9 mouse cellular contexts compared by ENCODE assay signal in the genomic region with DNA sequence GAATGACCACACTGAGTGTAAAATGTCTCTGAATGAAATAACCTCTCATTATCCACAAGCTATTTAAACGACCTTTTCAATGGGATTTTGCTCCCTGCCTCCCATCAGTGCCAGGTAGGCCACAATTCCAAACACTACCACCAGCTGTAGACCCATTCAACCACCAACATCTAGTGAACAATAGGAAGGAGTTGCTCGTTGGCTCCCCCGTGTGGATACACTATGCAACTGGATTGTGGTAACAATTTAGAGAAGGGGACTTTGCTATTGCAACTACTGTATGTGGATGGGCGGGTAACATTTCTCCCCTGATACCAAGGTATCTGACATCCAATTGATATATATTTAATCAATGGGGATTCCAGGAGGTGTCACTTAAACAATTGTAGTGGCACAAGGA. TPM values are rescaled to one million over a fixed set of nuclear protein-coding genes. Genes with fewer than 3 reads are reported as not detected.
DNase-seq lines count a peak whose midpoint lies in the region; ATAC-seq and TF ChIP-seq lines count a peak whose summit lies in the region.
"Had no signal": no experiment of that assay in that cellular context is flagged by ENCODE, and none has a peak within 500 bp of the region (broad histone marks: within the 10 kb centered on the region; RNA-seq: fewer than 3 reads in every experiment).

No protein-coding gene starts in this region.

- intact Hi-C loops in heart, adult 2 months (cut with DNase I): no loop called here
- intact Hi-C loops in heart, postnatal 25 days (cut with DNase I): no loop called here

- H3K79me2 ChIP-seq in heart, adult 2 months (replicated peaks; ENCODE audit: control insufficient read depth, insufficient read depth, low read length): no peaks in the 10 kb centered on the region

- no peaks in the 10 kb centered on the region for H3K4me1 ChIP-seq in heart, adult 2 months (ENCODE audit: control insufficient read depth, insufficient read depth, low read length)
- H3K4me1 ChIP-seq: stomach, embryonic 15.5 days had no signal

- TF ChIP-seq EP300 in heart, adult 2 months (IDR thresholded peaks at IDR 0.05; ENCODE audit: insufficient read depth, low read depth, low read length): no peak

- ATAC-seq in erythroblast, adult 5-6 weeks (replicated peaks; ENCODE audit: low FRiP score, poor library complexity, severe bottlenecking): peak; percentile 52; the same call in 1 of the 2 replicates
- peak; percentile 93 for ATAC-seq in megakaryocyte progenitor cell, adult 5-6 weeks (replicated peaks; ENCODE audit: poor library complexity)

- peak; percentile 85 for TF ChIP-seq CTCF in heart, adult 2 months (IDR thresholded peaks at IDR 0.05)
- peak; percentile 91 for TF ChIP-seq CTCF in layer of hippocampus, adult 2 months (conservative IDR thresholded peaks at IDR 0.05)

- WGBS in heart, adult 2 months: 21% methylated on average over 4 of the region's 4 CpGs

- H3K9ac ChIP-seq in heart, adult 2 months (ENCODE audit: low read depth, low read length): no peak overlapping the region
- H3K9ac ChIP-seq: stomach, embryonic 15.5 days had no signal

- no peak overlapping the region for H3K4me3 ChIP-seq in heart, adult 2 months
- no peak overlapping the region for H3K4me3 ChIP-seq in layer of hippocampus, adult 2 months
- H3K4me3 ChIP-seq: stomach, embryonic 15.5 days had no signal

- no peak for TF ChIP-seq POLR2A in heart, adult 2 months (IDR thresholded peaks at IDR 0.05; ENCODE audit: insufficient read depth, low read depth, low read length)

- DNase-seq in heart, adult 2 months: peak; percentile 26 to 41
- DNase-seq in heart, postnatal 25 days (ENCODE audit: low spot score): no peak
- DNase-seq in CD8-positive naive resting alpha-beta T cell, adult 2 months (ENCODE audit: low read depth in 2 of 2, low spot score in 2 of 2): peak; percentile 48 to 60
- peak; percentile 64 for DNase-seq in adrenal gland, postnatal 25 days
- peak; percentile 24 to 72 for DNase-seq in layer of hippocampus, adult 2 months (ENCODE audit: low spot score in 2 of 2)
- peak; percentile 65 for DNase-seq in splenic B cell, adult 2 months (ENCODE audit: low read depth, low spot score)

- no peak overlapping the region for H3K27ac ChIP-seq in heart, adult 2 months
- no peak overlapping the region for H3K27ac ChIP-seq in layer of hippocampus, adult 2 months
- H3K27ac ChIP-seq: stomach, embryonic 15.5 days had no signal

- no peaks in the 10 kb centered on the region; the same call in 1 of the 2 replicates for H3K27me3 ChIP-seq in heart, adult 2 months (ENCODE audit: control insufficient read depth, insufficient read depth, low read length)
- no peaks in the 10 kb centered on the region for H3K27me3 ChIP-seq in splenic B cell, adult 2 months (ENCODE audit: control insufficient read depth, insufficient read depth, low read length, poor library complexity, severe bottlenecking)
- H3K27me3 ChIP-seq: stomach, embryonic 15.5 days had no signal

- H3K36me3 ChIP-seq in heart, adult 2 months (ENCODE audit: control insufficient read depth, insufficient read depth, low read length): no peaks in the 10 kb centered on the region
- H3K36me3 ChIP-seq in splenic B cell, adult 2 months (ENCODE audit: control insufficient read depth, insufficient read depth, low read length, poor library complexity, severe bottlenecking): no peaks in the 10 kb centered on the region
- H3K36me3 ChIP-seq: stomach, embryonic 15.5 days had no signal

RNA-seq across cellular contexts. Expression of gene Sln, which starts 31.2 kb away (rescaled TPM):
- 10 to 100 TPM; 59.7 to 81.4 TPM for total RNA-seq in heart, adult 2 months (2021)
- 412 and 511 TPM in 2 replicates for polyA plus RNA-seq in heart, adult 2 months (2012; rRNA removed)
- total RNA-seq in heart, postnatal 25 days (2021): 10 to 100 TPM; 76.0 to 99.3 TPM
- total RNA-seq in adrenal gland, postnatal 25 days (2021): not detected in 2 replicates
- not detected in 2 replicates for total RNA-seq in erythroblast, adult 5-6 weeks (2015; ENCODE audit: low replicate concordance)
- not detected in 2 replicates for total RNA-seq in erythroblast, adult 5-6 weeks (2017; ENCODE audit: low replicate concordance)
- total RNA-seq in layer of hippocampus, adult 2 months (2021): under 1 TPM; 0.37 to 0.64 TPM
- not detected in 2 replicates for total RNA-seq in megakaryocyte progenitor cell, adult 5-6 weeks (2015)
- total RNA-seq in megakaryocyte progenitor cell, adult 5-6 weeks (2017): not detected in 2 replicates

RNA-seq across cellular contexts. Expression of gene Slc35f2, which starts 47.4 kb away (rescaled TPM):
- under 1 TPM; 0.10 to 0.14 TPM for total RNA-seq in heart, adult 2 months (2021)
- polyA plus RNA-seq in heart, adult 2 months (2012; rRNA removed): 0.23 and 0.26 TPM in 2 replicates
- under 1 TPM in 1 of 2 experiments, not detected in 1; 0.10 TPM for total RNA-seq in heart, postnatal 25 days (2021)
- total RNA-seq in adrenal gland, postnatal 25 days (2021): 1.0 TPM in 1 of 2 replicates, not detected in the other
- not detected in 2 replicates for total RNA-seq in erythroblast, adult 5-6 weeks (2015; ENCODE audit: low replicate concordance)
- total RNA-seq in erythroblast, adult 5-6 weeks (2017; ENCODE audit: low replicate concordance): not detected in 2 replicates
- total RNA-seq in layer of hippocampus, adult 2 months (2021): 1 to 10 TPM; 4.7 to 5.0 TPM
- total RNA-seq in megakaryocyte progenitor cell, adult 5-6 weeks (2015): 0.71 and 2.3 TPM in 2 replicates
- 1.5 and 2.5 TPM in 2 replicates for total RNA-seq in megakaryocyte progenitor cell, adult 5-6 weeks (2017)

Comparison
In these comparisons a context has a peak if more than half of its experiments do, and no peak if none do; other contexts are left out.
1. RNA of gene Sln, which starts 31.2 kb away (total RNA-seq): 76.0 to 99.3 TPM in heart, postnatal 25 days and 59.7 to 81.4 TPM in heart, adult 2 months; 0.37 to 0.64 TPM in layer of hippocampus, adult 2 months, not detected in adrenal gland, postnatal 25 days, not detected in erythroblast, adult 5-6 weeks and not detected in megakaryocyte progenitor cell, adult 5-6 weeks; every median in the first group is over 10 times any median in the second.